Mouse (Mus musculus): ENCODE measurements around the gene Pprc1.

The Pprc1 gene

DNA sequence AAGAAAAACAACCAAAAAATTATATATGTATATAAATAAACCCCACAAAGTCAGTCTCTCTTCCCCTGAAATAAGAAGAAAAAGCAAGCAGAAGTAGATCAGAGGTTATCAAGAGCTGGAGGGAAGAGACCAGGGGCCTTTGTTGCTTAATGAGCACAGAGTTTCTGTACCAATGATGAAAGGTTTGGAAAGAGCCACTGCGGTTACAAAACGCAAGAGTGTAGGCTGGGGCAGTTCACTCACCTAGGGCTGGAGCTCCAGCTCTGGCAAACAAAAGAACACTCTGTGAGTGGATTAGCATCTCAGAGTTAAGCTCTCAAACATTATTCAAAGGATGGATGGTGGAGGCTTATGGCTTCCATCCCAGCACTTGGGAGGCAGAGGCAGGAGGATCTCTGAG is 65.5 kb downstream of the Pprc1 start:
- intact Hi-C loops (cut with DNase I), result no loop called here

- intact Hi-C loops (cut with DNase I), result no loop called here
Measured at GRCm38 (mm10) chr19:46110781-46111180, 66.1 kb downstream of the Pprc1 start.

- intact Hi-C loops (cut with DNase I), result no loop called here
Measured at GRCm38 (mm10) chr19:46114617-46115016, 69.9 kb downstream of the Pprc1 start.

GRCm38 (mm10) chr19:46119458-46119857 is 74.8 kb downstream of the Pprc1 start:
- intact Hi-C loops (cut with DNase I), result no loop called here

DNA sequence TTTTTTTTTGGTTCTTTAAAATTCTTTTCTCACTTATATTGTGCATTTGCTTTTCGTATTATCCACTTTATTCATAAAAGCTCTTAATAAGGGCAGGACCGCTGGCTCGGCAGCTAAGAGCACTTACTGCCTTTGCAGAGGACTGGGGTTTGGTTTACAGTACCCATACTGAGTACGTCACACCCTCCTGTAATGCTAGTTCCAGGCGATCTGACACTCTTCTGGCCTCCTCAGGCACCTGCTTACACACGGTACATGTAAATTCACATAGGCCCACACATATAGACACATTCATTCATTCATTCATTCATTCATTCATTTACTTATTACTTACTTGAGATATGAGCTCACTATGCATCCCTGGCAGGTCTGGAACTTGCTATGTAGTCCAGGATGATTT is 76.2 kb downstream of the Pprc1 start:
- intact Hi-C loops (cut with DNase I), result no loop called here

Data from adrenal gland (tissue).